Mouse (Mus musculus) forebrain, embryonic 14.5 days (tissue): ENCODE data around the gene Pou1f1. TPM values are rescaled to one million over a fixed set of nuclear protein-coding genes. Genes with fewer than 3 reads are reported as not detected.
A peak's percentile ranks its signal among the peaks of the same experiment; 100 is the strongest.

Experiments
- ATAC-seq: fragments of 200-750 bp; cut with Nextera tagmentation; 2 replicates; pipeline ENCODE4 v1.8.0; 2017; ENCODE audit warnings: mild to moderate bottlenecking, moderate library complexity
- DNase-seq: peaks from one replicate; pipeline ENCODE4 v3.0.0-alpha.2; 2015; ENCODE audit warnings: low spot score
- H3K27ac ChIP-seq: fragments of 300-500 bp; sonication (generic); 2 replicates; pipeline ENCODE4 v1.5.1; 2014; ENCODE audit warnings: low read depth, mild to moderate bottlenecking, control low read depth, low read length, moderate library complexity
- H3K27me3 ChIP-seq: fragments of 300-500 bp; sonication (generic); replicated peaks from 2 replicates; pipeline ENCODE4 v1.6.1; 2014; ENCODE audit warnings: low read length, control low read depth, mixed read lengths; ENCODE audit not compliant: control insufficient read depth, insufficient read depth
- H3K36me3 ChIP-seq: fragments of 300-500 bp; sonication (generic); 2 replicates; pipeline ENCODE4 v1.6.1; 2014; ENCODE audit warnings: low read length, control low read depth; ENCODE audit not compliant: control insufficient read depth, insufficient read depth
- H3K4me1 ChIP-seq: fragments of 300-500 bp; sonication (generic); 2 replicates; pipeline ENCODE4 v1.6.1; 2014; ENCODE audit warnings: antibody characterized with exemption, low read length, control low read depth; ENCODE audit not compliant: control insufficient read depth, insufficient read depth
- H3K4me2 ChIP-seq: fragments of 300-500 bp; sonication (generic); 2 replicates; pipeline ENCODE4 v1.6.1; 2014; ENCODE audit warnings: mild to moderate bottlenecking, control low read depth, low read length
- H3K4me3 ChIP-seq: fragments of 300-500 bp; sonication (generic); 2 replicates; pipeline ENCODE4 v1.5.1; 2014; ENCODE audit warnings: low read depth, low read length, control low read depth
- H3K9ac ChIP-seq: fragments of 300-500 bp; sonication (generic); 2 replicates; pipeline ENCODE4 v1.6.1; 2014; ENCODE audit warnings: mild to moderate bottlenecking, low read length, control low read depth, moderate library complexity
- H3K9me3 ChIP-seq: fragments of 300-500 bp; sonication (generic); replicated peaks from 2 replicates; pipeline ENCODE4 v1.6.1; 2016; ENCODE audit warnings: low read length, control low read depth, mixed read lengths; ENCODE audit not compliant: control insufficient read depth
- WGBS: fragments of 180-500 bp; shearing (Covaris S2); extraction: QIAGEN DNeasy Blood & Tissue Kit; methylation state at CpG from one replicate; pipeline ENCODE4 v1.1.7; 2014; 5-methylcytosine and 5-hydroxymethylcytosine counted together
- polyA plus RNA-seq: library from polyadenylated mRNA; unstranded; fragments of >200 nt; fragmentation: Nextera tagmentation; extraction: Ambion mirVana; gene quantifications from 2 replicates; pipeline ENCODE4 v1.2.1, GENCODE M21; 2014

Pou1f1 gene
- polyA plus RNA-seq, 1 experiment from 2014 or later: not detected

DNA sequence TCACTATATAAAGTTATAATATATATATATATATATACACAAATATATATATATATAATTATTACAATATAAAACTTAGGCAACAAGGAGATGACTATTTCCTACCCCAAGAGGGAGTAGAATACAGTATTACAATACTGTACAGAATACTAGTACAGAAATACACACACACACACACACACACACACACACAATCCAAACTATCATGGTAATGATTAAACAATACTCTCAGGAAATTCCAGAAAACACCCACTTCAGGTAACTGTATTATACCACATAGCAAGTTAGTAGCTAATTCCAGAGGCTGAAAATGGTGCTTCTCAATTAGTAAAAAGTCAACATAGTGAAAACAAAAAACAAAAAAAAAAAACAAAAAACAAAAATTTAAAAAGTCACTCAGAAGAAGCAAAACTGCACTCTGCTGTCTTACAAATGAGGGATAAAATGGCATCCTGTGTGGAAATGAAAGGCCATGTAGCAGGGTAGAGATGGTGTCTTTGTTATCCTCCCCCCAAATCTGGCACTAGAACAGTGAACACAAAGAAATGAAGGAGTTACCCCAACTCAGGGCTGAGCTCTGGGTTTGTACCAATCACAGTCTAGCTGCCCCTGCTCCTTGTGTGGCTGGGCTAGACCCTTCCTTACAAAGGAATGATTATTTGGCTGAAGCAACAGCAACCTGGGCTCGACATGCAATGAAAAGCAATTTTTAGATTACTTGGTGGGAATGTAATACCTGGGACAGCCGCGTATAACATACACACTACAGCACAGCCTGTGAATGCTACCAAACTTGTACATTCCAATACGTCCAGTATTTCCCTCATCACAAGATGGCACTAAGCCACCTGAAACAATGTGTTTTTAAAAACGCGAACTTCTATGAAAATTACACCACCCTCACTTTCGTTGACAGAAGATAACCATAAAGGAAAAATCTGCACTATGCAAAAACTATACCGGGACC is 41.0 kb downstream of the Pou1f1 start:
- Histone ChIP-seq H3K27me3 (no peaks in the 10 kb centered on the region), H3K4me2 (peak overlapping the region; percentile 81), H3K36me3 (no peaks in the 10 kb centered on the region), H3K9me3 (no peaks in the 10 kb centered on the region), H3K27ac (no peak overlapping the region), H3K9ac (peak overlapping the region; percentile 88), H3K4me1 (peaks cover 5% of the 10 kb centered on the region), H3K4me3 (peak overlapping the region; percentile 89)
- DNase-seq (peak; percentile 42), ATAC-seq (peak; percentile 4; the same call in 1 of the 2 replicates)
- 13% methylated on average over 8 of the region's 8 CpGs for WGBS

DNA sequence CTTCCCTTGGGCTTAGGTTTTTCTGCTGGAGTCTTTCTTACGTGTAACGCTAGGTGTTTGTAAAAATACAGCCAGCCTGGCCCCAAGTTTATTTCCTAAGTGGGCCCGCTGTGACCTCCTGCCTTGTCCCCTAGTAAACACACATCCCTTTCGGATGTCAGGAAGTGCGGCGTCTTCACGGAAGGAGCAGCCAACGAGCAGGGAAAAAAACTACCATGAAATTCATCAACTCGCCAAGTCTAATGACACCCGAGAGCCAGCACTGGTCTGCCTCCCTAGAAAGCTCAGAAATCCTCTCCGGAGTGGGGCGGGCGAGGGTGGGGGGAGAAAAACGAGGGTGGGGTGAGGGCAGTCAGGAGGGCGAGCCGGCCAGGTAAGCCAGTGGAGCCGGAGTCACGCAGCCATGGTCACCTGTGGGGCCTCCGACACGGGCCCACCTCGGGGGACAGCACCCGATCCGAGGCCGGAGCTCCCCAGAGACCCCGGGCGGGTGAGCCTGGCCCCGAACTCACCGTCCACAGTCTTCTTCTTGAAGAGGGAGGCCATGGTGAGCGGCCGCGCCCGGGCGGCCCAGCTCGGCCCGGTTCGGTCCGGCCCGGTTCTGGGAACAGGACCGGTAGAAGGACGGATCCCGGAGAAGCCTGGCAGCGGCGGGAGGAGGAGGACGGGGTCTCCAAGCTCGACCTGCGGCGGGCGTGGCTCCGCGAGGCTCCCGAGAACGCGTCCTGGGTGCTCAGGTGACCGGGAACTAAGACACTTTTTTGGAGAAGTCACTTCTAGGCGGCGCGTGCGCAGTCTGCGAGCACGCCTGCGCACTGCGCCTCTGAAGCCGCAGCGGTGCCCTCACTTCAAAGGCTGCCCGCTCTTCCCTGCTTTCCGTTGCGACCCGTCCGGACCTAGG is 41.9 kb downstream of the Pou1f1 start, which contains the start of gene Chmp2b:
Gene Chmp2b (minus strand): TSS at position 764 of the 901 bp plus-strand sequence.
- H3K4me1 ChIP-seq: peaks cover 5% of the 10 kb centered on the region
- peak within 1 kb of the TSS; percentile 88 for H3K9ac ChIP-seq
- H3K27ac ChIP-seq: 0 out of 2 replicates have a peak within 1 kb of the TSS, but pooled peaks have one; percentile 33
- ATAC-seq (peak; percentile 97), DNase-seq (peak; percentile 93)
- no peaks in the 10 kb centered on the region for H3K27me3 ChIP-seq
- peak within 1 kb of the TSS; percentile 89 for H3K4me3 ChIP-seq
- peak within 1 kb of the TSS; percentile 81 for H3K4me2 ChIP-seq
- under 1% methylated on average over 64 of the region's 69 CpGs for WGBS
- H3K36me3 ChIP-seq: no peaks in the 10 kb centered on the region
- no peaks in the 10 kb centered on the region for H3K9me3 ChIP-seq

DNA sequence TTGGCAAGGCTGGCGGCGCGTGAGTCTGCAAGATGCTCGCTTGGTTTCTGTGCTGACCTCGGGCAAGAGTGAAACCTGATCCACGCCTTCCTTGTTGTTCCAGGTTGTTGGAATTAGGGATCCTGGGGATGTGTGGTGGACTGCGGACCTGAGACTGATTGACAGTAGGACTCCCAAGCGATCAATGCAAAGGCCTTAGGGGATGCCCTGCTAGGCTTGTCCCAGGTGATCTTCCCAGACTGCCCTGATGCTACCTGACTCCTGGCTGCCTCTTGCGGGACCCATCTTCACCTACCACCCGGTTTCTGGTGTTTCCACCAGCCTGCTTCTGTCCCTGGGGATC is 42.5 kb downstream of the Pou1f1 start:
- H3K36me3 ChIP-seq: no peaks in the 10 kb centered on the region
- H3K9me3 ChIP-seq: no peaks in the 10 kb centered on the region
- peak overlapping the region; percentile 88 for H3K9ac ChIP-seq
- peak; percentile 76 for ATAC-seq
- 1% methylated on average over 10 of the region's 10 CpGs for WGBS
- DNase-seq: no peak
- H3K4me1 ChIP-seq: peaks cover 5% of the 10 kb centered on the region
- peak overlapping the region; percentile 81 for H3K4me2 ChIP-seq
- H3K4me3 ChIP-seq: peak overlapping the region; percentile 89
- H3K27me3 ChIP-seq: no peaks in the 10 kb centered on the region
- H3K27ac ChIP-seq: 0 out of 2 replicates have a peak overlapping the region, but pooled peaks have one; percentile 33

DNA sequence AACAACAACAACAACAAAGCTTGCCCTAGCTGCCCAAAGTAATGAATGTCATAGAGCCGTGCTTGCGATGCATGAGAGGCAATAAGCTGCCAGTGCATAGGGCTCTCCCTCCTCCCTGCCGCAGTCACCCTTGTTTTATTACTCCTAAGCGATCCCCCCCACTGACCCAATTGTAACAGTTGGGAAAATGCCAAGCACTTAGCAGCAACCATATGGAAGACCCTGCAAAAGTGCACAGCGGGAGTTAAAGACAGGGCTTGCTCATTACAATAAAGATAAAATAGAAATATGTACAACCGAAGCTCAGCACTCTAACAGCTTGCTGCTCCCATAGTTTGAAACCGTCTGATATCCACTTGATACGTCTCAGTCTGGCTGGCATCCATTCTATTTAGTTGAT is 44.0 kb downstream of the Pou1f1 start:
- ATAC-seq (no peak), DNase-seq (peak; percentile 36)
- Histone ChIP-seq H3K9ac (no peak overlapping the region), H3K27me3 (no peaks in the 10 kb centered on the region), H3K9me3 (no peaks in the 10 kb centered on the region), H3K36me3 (no peaks in the 10 kb centered on the region), H3K4me1 (peaks cover 5% of the 10 kb centered on the region), H3K4me2 (no peak overlapping the region), H3K4me3 (no peak overlapping the region), H3K27ac (no peak overlapping the region)
- WGBS: 57% methylated on average over 8 of the region's 8 CpGs

DNA sequence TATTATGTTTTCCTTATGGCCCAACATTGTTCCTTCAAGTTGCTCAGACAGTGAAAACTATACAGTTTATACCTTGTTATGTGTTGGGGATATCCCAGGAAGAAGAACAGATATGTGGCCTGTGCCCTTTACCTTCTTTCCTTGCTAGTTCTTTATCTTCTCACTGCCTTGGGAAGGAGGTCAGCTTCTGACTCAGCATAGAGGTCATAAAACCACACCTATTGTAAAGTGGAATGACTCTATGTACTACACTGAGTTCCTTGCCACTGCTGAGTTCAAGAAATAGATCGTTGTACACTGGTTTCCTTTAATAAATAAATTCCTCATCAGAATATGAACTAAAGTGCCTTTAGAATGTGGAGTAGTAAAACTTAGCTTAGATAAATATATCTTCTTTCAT is 44.6 kb downstream of the Pou1f1 start:
- DNase-seq (no peak), ATAC-seq (no peak)
- H3K9ac ChIP-seq: no peak overlapping the region
- no peaks in the 10 kb centered on the region for H3K9me3 ChIP-seq
- no peak overlapping the region for H3K27ac ChIP-seq
- peaks cover 5% of the 10 kb centered on the region for H3K4me1 ChIP-seq
- WGBS: 88% methylated on average over 1 of the region's 1 CpGs
- H3K4me2 ChIP-seq: no peak overlapping the region
- no peak overlapping the region for H3K4me3 ChIP-seq
- H3K36me3 ChIP-seq: no peaks in the 10 kb centered on the region
- no peaks in the 10 kb centered on the region for H3K27me3 ChIP-seq

DNA sequence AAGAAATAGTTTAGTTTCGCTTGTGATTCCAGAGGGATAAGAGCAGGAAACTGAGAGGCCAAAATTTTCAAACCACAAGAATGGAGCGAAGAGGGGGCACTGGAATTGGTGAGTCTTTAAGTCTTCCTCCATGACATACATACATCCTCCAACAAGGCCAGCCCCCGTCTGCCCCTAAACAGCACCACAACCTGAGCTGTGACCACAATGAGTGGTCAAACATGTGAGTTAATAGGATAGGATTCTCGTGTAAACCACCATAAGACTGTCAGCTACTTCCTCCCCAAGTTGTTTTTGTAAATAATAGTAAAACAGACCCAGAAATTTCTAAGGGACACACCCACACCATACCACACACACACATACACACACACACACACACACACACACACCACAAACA is 48.5 kb downstream of the Pou1f1 start:
- H3K27ac ChIP-seq: no peak overlapping the region

DNA sequence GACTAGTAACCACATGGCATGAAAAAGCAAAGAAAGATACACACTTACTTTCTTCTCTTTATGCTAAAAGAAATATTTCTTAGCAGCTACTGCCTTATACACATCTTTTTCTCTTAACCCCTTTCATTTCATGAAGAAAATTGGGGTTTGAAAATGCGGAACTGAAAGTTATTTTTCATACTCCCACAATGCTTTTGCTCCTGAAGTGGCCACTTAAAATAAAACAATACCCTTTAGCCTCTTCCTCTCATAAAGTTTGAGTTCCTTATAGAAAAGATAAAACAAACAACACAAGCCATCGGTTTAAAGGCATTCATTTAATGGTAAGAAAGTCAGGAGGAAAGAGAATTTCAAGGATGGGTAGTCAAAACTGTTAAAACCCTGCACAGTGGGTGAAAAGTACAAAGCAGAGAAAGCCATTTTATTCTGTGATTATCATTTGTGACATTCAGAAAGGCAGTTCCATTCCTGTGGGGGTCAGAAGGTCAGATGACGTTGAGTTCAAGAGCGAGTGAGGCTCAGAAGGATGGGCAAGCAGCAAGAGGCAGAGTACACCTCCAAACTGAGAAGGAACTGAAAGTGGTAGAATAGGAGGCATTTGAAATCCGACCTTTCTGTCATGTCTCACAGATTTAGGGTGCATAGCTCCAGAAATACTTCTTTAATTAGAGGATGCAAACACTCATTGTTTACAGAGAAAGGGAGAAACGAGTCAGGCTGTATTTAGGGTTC is 57.2 kb downstream of the Pou1f1 start:
- WGBS: 50% methylated on average over 6 of the region's 6 CpGs
- H3K9ac ChIP-seq: no peak overlapping the region
- ATAC-seq: no peak

More for the DNA sequence above, 48.5 kb downstream of the Pou1f1 start:
- Histone ChIP-seq H3K27me3 (no peaks in the 10 kb centered on the region), H3K4me1 (no peaks in the 10 kb centered on the region), H3K9ac (no peak overlapping the region), H3K9me3 (no peaks in the 10 kb centered on the region), H3K4me2 (no peak overlapping the region), H3K36me3 (no peaks in the 10 kb centered on the region), H3K4me3 (no peak overlapping the region)
- WGBS: 86% methylated on average over 4 of the region's 4 CpGs
- ATAC-seq (no peak), DNase-seq (no peak)

More for the DNA sequence above, 57.2 kb downstream of the Pou1f1 start:
- Histone ChIP-seq H3K27me3 (no peaks in the 10 kb centered on the region), H3K4me1 (no peaks in the 10 kb centered on the region), H3K27ac (no peak overlapping the region), H3K4me3 (no peak overlapping the region), H3K9me3 (no peaks in the 10 kb centered on the region), H3K36me3 (no peaks in the 10 kb centered on the region), H3K4me2 (no peak overlapping the region)
- DNase-seq: no peak
